Mouse (Mus musculus): Measurements from ENCODE around the gene Slfn2.

DNA sequence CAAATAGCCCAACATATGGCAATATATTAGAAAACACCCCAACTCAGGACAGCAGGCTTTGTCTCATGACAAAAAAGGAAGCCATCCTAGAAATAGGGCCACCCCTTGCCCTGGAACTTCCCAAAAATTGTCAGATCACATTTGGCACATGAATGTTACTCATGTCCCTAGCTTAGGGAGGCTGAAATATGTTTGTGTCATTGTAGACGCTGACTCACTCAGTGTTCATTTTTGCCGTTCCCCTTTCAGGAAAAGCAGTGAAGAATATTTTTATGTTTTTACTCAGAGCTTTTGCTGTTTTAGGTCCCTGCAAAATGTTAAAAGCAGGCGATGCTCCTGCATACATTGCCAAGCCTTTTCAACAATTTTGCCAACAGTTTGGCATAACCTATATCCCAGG is 19.3 kb upstream of the Slfn2 start:
- no peak for TF ChIP-seq TAL1 (IDR thresholded peaks at IDR 0.05; ENCODE audit: low read length)
- TF ChIP-seq GATA1 (IDR thresholded peaks at IDR 0.05; ENCODE audit: low read length), result no peak
